Mouse (Mus musculus) lung, postnatal 4 days (tissue): ENCODE measurements around the gene Dnah8.

Experiments
- DNase-seq, 2 experiments: peaks; one replicate each; pipeline ENCODE4 v3.0.0; 2021

Gene Dnah8

DNA sequence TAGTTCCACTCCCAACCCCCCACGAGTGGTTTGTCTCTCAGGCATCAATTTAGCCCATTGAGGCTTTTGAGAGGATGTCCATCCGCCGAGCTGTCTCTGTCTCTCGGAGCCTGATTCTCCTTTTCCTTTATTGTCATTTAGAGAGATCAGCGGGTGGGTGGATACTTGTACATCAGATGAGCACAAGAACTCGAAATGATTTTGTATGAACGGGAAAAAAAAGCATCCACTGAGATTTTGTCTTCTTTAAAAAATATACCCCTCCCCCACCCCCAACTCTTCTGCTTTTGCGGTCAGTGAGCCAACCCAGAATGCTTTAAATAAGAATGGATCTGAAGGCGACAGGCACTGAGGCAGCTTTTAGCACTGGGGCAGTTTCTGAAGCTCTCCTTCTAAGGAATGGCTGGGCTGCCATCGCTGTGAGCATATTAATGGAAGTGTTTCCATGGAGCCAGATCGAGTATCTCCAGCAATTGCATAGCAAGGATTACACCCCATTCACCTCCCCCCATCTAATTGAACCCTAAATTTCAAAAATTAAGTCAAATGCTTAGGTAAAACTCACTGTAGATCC is 201.7 kb downstream of the Dnah8 start:
- no peak for DNase-seq

DNA sequence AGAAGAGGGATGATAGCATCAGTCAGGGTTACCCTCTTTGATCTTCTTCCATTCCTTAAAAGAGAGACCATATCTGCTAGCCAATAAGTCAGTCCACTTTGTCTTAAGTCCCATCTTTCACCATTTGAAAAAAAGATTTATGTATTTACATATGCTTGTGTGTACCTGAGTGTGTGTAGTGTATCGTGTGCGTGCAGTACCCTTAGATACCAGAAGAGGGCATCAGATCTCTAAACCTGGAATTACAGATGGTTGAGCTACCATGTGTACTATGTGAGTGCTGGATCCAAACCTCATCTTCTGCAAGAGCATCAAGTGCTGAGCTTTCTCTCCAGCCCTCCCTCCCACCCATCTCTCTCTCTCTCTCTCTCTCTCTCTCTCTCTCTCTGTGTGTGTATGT is 207.0 kb downstream of the Dnah8 start:
- DNase-seq: no peak

DNA sequence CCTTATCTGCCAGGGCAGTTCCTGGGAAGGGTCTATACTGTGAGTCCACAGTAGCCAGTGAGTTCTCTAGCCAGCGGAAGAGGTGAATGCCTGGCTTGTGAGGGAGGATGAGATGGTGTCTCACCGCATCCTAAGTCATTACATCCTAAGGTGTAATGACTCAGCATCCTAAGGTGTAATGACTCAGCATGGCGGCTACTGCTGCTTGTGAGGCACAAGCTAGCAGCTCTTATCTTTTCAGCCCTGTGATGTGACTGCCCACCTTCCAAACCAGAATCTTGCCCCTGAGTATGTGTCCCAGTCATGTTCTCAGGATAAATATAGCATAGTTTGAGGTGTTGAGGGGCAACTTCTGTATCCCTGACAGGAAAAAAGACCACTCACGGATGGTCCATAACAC is 211.3 kb downstream of the Dnah8 start:
- DNase-seq: no peak

DNA sequence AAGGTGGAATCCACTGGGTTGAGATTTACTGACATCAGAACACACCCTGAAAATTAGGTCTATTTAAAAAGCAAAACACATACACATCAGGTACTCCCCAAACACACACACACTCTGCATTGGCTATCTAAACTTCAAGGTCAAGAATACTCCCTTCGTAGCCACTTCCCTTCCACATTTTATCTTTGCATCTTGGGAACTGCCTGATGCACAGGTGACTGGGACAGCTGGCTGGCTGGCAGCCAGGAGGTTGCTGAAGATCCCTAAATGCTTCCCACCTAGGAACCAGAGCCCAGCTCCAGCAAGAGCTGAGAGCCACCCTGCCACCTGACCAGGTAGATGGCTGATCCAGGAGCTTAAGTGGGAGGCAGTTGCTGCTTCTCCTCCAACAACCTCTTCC is 212.9 kb downstream of the Dnah8 start:
- DNase-seq: no peak

DNA sequence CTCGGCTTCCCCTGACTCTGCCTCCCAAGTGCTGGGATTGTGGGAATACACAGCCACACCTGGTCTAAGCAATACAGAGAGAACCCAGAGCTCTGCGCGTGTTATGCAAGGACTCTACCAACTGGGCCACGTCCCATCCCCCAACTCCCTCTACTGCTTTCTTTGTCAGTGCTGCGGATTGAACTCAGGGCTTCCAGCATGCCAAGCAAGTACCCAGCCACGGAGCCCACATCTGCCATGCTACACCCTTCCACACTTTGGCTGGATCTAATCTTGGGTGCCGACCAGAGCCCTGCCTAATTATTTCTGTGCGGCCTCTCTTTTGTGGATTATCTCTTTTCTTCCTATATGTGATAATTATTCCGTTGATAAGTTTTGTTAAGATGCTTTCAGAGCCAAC is 215.9 kb downstream of the Dnah8 start:
- no peak for DNase-seq

DNA sequence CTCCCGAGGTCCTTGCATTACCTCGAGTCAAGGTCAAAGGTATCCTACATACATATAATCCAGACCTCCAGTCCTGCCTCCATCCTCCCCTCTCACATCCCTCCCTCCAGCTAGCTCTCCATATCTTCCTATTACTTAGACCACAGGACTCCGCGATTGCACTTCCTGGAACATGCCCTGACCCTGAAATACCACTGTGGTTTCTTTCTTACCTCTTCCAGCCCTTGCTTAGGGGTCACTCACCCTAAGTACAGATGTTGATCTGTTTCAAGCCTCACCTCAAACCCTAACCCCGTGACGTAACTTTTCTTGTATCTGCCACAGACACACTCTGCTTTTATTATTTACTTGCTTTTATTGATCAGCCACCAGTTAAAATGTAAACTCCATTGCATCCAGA is 218.2 kb downstream of the Dnah8 start:
- no peak for DNase-seq

DNA sequence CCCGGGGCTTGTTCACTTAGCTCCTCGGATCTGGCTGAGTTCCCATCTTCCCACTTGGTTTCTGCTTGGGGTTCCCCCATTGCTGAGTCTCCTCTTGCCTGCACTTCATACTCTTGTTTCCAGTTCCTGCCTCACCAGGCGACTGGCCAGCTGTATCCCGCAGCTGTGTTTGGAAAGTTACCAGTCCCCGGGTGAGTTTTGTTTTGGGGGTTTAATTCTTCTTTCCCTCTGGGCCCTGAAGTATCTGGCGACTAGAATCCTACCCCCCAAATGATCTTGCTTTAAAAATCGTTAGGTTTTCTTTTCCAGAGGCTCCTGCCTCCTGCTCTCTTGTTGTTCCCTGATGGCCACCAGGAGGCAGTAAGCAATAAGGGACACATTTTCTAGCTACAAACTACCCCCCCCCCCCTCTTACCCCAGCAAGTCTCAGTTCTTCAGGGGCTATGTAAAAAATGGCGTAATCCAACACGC is 220.2 kb downstream of the Dnah8 start:
- peak; percentile 44 to 48 for DNase-seq

DNA sequence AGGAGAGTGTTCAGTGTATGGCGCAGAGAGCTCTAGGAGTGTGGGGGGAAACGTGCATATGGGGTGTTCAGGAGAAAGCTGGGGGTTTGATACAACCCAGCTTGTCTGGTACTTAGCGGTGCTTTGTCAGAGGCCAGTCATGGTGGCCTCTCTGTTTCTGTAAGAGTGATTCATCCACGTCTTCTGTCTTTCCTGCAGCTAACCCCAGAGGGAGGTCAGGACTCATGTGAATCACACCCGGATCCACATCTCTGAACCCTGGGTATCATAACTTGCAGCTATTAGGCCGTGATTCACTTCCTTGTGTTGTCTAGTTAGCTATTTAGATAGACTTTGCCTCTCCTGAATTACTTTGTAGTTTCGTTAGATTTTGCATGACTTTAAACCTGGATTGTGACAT is 223.3 kb downstream of the Dnah8 start:
- DNase-seq: no peak

DNA sequence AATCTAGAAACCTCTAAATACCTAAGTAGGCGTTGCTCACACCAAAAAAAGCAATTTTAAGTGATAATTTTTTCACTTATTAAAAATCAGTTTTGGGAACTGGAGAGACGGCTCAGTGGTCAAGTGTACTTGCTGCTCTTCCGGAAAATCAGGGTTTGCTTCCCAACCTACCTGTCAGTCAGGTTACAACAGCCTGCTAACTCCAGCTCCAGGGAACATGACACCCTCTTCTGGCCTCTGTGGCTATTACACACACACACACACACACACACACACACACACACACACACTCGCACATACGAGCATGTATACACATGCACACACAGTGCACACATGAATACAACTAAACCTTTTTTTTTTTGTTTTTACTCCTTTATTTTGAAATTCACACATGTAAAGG is 223.9 kb downstream of the Dnah8 start:
- no peak for DNase-seq

DNA sequence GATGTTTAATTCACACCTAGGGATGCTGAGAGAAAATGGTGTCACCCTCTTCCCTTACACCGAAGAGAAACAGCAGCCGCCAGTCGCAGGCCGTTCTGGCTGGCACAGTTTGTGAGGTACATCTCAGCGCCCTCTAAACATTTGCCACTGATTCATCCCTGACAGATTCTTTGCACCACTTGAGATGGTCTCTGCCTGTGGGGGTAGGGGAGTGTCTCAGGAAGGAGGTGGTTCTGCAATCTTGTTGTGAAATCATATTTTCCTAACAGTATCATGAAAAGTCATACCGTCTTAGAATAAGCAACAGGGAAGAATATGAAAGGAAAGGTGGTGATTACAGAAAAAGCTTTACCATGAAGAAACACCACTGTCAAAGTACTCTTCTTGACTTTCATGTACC is 224.7 kb downstream of the Dnah8 start:
- no peak for DNase-seq

DNA sequence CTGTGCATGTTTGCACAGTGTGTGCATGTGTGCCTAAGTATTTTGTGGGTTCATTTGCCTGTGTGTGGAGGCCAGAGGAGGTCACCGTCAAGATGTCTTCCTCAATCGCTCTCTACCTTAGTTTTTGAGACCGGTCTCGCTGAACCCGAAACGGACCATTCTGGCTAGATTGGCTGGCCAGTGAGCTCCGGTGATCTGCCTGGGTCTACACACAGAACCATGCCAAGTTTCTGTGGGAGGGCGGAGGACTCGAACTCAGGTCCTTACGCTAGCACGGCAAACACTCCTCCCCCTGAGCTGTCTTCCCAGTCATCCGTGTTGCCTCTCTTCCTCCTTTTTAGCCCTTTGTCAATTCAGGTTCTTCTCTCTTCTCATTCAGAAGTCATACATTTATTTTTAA is 225.7 kb downstream of the Dnah8 start:
- DNase-seq: no peak

DNA sequence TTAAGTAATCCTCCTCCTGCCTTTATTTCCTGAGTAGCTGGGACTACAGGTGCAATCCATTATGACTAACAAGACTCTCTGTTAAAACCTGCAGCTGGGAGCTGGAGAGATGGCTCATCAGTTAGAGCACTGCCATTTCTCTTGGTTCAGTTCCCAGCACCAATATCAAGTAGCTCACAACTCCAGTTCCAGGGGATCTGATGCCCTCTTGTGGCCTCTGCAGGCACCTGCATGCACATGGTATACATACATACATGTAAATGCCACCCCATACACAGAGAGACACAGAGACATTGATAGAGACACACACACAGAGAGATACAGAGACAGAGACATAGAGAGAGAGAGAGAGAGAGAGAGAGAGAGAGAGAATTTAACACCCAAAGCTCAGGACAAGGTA is 228.2 kb downstream of the Dnah8 start:
- no peak for DNase-seq

DNA sequence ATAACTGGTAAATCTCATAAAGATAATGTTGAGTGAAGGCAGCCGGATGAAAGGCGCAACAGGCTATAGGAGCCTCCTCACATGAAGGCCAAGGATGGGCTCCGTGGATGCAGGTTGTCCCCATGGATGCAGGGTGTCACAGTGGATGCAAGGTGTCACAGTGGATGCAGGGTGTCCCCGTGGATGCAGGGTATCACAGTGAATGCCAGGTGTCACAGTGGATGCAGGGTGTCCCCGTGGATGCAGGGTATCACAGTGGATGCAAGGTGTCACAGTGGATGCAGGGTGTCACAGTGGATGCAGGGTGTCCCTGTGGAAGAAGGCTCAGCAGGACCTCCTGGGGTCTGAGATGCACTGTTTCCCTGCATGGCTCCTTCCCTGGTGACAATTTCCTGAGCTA is 233.2 kb downstream of the Dnah8 start:
- no peak for DNase-seq

DNA sequence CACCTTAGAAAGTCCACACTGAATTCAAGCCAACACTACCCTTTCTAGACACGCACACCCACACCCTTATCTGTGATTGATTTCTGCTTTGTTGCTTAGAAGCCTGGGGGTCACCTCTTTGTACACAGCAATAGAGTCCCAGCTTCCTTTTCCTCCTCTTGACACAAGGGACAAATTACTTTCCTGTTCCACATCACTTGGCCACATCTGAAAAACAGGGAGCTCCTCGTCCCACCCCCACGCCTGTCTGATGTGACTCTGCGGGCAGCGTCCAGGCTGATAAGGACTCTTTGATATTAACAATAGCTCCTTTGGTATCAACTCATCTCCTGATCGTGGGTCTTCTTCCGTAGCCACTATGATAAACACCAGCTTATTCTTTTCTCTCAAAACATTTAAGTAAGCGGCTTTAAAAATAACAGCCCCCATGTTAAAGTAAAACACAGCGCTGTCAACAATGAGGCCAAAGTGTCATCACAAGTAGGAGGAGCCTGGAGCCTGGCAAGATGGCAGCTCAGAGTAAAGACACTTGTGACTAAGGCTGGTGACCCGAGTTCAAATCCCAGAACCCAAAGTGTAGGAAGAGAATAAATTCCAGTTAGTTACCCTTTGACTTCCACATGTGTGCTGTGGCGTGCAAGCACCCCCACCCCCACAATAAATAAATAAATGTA is 234.6 kb downstream of the Dnah8 start:
- DNase-seq: peak; percentile 72 to 90

DNA sequence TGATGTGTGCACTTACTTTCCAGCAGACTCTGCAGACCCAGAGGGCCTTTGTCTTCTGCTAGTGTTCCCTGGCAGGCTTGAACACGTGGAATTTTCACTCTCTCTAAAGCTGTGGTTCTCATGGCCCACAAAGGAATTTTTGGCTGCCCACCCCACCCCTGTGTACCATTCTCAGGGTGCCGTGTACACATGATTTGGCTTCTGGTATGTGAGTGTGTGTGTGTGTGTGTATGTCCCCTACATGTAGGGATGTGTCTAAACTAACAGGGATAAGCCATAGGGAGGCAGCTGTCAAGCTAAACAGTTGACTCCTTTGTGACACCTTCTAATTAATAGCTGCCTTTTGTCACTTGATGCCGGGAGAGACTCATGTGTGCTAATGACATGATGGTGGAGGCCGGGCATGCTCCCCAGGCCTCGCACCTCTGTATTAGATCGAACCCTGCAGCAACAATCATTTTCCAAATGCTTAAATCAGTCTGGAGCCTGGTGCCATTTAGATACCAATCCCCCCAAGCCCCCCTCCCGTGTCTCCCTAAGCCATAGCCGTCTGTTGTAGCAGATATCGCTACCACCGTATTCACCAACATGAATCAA is 235.9 kb downstream of the Dnah8 start:
- no peak for DNase-seq

DNA sequence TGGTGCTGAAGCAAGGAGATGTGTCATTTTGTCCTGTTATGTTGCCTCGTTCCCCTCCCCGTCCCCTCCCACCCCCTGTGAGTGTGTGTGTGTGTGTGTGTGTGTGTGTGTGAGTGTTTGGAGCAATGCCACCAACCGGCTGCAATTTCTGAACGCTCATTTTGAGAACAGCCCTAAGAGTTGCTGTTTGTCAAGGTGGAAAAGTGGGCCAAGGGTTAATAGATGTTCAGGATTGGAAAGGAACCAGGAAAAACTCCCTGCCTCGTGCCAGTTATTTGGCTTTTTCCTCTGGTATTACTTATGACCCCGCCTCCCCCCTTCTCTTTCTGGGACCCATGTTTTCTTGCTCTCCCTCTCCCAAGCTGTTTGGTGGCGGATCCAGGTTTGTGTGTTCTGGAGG is 236.5 kb downstream of the Dnah8 start:
- no peak for DNase-seq

DNA sequence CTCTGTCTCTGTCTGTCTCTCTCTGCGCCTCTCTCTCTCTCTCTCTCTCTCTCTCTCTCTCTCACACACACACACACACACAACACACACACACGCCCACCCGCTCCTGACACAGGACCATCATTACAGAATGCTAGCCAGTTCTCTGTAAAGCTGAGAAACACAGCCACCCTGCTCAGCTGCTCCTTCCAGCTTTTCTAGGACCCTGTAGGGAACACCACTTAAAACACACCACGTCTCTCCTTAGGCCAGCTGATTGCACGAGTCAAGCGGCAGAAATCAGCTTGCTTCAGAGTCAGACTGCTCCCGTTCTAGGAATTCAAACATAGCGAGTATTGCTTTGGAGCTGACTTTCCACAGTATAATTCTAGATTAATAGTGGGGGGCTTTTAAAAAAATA is 242.1 kb downstream of the Dnah8 start:
- DNase-seq: no peak

DNA sequence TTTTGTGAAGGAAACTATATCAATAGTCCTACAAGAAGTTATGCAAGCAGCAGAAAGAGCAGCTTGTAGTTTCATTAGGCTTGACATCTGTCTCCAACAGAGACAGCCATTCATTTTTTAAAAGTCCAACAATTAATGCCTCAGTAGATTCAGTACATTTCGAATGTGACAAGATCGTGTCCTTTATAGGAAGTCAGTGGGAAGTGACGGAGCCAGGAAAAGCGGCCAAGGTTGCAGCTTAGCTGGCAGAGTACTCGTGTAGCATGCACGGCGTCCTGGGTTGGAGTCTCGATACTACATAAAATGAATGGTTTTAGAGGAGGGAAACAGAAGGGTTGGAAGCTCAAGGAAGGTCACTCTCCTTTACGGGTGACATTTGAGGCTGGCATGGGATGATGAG is 242.8 kb downstream of the Dnah8 start:
- DNase-seq: peak in 1 of 2 experiments; percentile 59

DNA sequence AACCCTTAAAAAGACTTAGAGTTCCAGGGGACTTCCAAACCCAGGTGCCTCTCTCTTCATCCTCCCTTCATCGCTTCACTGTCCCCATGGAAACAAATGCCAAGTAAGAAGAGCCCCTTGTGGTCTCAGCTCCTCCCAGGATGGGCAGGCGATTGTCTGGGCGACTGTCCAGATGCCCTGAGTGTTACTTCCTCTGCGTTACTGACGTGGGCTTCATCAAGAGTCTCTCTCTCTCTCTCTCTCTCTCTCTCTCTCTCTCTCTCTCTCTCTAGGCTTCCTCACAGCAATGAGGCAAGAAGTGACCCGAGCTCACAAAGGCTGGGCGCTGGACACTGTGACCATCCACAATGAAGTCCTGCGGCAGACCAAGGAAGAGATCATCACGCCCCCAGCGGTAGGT is 246.9 kb downstream of the Dnah8 start:
- peak; percentile 71 to 83 for DNase-seq

DNA sequence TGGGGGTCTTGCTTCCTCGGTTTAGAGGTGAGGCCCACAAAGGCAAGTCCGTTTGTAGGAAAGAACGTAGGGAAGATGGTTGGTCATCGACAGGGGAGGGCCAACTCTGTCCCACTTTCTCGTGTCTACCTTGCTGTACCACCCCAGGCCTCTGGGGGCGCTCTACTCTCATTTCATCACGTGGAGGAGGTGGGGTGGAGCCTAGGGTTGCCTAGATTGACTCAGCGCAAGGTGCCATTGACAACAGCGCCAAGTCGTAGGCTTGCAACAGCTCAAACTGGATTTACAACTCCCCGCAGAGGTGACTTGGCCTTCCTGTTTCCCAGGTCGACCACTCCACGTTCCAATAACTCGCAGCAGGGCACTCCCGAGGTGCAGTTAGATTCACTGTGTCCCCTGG is 250.1 kb downstream of the Dnah8 start:
- no peak for DNase-seq

DNA sequence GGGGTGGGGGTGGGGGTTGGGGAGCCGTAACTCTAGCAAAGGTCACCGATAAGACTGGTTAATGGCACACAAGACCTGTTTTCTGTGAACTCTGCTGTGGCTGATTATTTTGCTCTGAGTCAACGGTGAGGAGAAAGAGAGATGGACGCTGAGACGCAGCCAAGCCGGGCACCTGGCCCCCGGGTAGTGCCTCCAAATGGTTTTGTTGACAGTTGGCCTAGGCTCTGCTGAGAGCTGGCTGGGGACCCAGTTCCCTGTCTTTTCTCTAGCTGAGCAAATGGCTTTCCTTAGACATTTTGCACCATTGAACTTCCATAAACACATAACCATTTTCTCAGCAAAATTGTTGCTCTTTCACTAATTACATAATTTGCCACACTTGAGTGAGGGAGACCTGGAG is 253.3 kb downstream of the Dnah8 start:
- no peak for DNase-seq

DNA sequence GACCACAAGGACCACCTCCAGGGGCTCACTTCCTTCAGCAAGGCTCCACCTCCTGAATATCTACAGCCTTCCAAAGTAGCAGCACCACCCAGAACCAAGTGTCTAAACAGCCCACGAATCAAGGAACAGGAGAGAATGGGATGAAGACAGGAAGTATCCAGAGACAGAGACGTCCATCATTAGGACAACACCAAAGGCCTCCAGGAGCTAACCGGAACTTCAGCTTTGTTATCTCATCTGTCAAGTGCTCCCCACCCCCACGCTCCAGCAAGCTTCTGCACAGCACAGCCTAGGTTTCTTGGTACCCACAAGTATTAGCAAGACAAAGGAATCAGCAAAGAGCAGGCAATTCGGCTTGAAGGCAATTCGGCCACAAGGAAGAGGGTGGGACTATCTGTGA is 254.5 kb downstream of the Dnah8 start:
- peak in 1 of 2 experiments; percentile 65 for DNase-seq

DNA sequence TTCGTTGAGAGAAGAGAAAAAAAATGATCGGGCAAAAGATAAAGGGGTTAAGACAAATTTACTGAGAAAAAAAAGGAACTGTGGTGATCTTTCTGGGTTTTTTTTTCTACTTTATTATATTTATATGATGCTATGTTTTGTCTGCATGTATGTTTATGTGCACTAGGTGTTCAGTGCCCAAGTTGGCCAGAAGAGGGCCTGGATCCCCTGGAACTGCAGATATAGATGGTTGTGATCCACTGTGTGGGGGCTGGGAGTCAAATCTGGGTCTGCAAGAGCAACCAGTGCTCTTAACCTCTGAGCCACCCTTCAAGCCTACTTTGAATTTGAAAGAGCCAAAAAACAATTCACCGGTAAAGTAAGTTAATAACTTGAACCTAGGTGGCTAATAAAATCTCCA is 256.2 kb downstream of the Dnah8 start:
- no peak for DNase-seq

DNA sequence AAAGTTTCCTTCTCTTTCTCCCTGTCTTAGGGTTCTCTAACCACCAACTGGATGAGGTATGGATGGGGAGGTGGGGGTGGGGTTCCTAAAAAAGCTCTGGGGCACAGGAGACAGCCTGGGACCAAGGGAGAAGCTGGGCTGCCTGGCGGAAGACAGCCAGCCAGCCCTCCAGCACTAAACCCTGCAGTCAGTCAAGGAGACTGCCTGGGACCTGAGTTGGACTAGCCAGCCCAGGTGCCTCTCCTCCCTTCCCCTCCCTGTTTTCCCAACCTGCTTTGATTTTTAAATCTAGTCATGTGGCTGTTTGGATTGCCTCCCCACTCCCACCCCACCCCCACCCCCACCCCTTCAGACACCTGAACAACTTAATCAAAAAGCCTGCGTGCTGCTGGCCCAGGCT is 256.8 kb downstream of the Dnah8 start:
- DNase-seq: no peak

DNA sequence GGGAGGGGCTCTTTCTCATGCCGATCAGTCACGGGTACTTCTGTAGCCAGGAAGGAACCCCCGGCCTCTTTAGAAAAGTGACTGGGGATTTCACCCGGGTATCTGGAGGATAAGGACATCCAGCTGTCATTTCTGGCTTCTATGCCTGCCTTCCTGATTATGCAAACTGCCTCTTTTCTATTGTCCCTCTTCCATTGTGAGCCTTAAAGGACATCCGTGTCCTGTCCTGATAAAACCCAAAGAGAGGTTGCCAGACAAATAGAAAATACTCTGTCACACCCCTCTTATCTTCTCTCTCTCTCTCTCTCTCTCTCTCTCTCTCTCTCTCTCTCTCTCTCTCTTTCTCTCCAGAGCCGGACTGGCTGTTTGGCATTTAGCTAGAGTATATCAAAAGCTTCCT is 258.1 kb downstream of the Dnah8 start:
- DNase-seq: peak in 1 of 2 experiments; percentile 44
